Mouse (Mus musculus): ENCODE measurements around the gene Emc10.

Gene Emc10

GRCm38 (mm10) chr7:44525126-44525832 lies 28.9 kb upstream of the Emc10 start:
- peak; percentile 41 for DNase-seq

GRCm38 (mm10) chr7:44524502-44524901 lies 28.2 kb upstream of the Emc10 start, which contains the start of gene Mybpc2:
Gene Mybpc2, minus strand, starts transcription at chr7:44524656.
- no peak for DNase-seq

- no peak for DNase-seq
Measured at GRCm38 (mm10) chr7:44523056-44523455, 26.7 kb upstream of the Emc10 start.

GRCm38 (mm10) chr7:44521710-44522109 lies 25.4 kb upstream of the Emc10 start:
- DNase-seq = no peak

GRCm38 (mm10) chr7:44520990-44521389 lies 24.7 kb upstream of the Emc10 start:
- DNase-seq = no peak

GRCm38 (mm10) chr7:44519240-44519913 lies 23.0 kb upstream of the Emc10 start:
- no peak for DNase-seq

GRCm38 (mm10) chr7:44507491-44507890 lies 11.2 kb upstream of the Emc10 start:
- no peak for DNase-seq

GRCm38 (mm10) chr7:44501563-44502115 lies 5.3 kb upstream of the Emc10 start:
- DNase-seq = peak; percentile 65

GRCm38 (mm10) chr7:44500046-44500445 lies 3.7 kb upstream of the Emc10 start:
- DNase-seq = no peak

GRCm38 (mm10) chr7:44498922-44499321 lies 2.6 kb upstream of the Emc10 start:
- no peak for DNase-seq

GRCm38 (mm10) chr7:44497361-44498055 lies 1.2 kb upstream of the Emc10 start:
- no peak for DNase-seq

GRCm38 (mm10) chr7:44496771-44497109 lies 411 bp upstream of the Emc10 start:
- no peak for DNase-seq

GRCm38 (mm10) chr7:44495086-44495485 lies 1.2 kb downstream of the Emc10 start:
- DNase-seq = no peak

GRCm38 (mm10) chr7:44494681-44495080 lies 1.6 kb downstream of the Emc10 start:
- DNase-seq = no peak

- no peak for DNase-seq
Measured at GRCm38 (mm10) chr7:44492166-44492826, 4.0 kb downstream of the Emc10 start.

- DNase-seq = no peak
Measured at GRCm38 (mm10) chr7:44491391-44491790, 4.9 kb downstream of the Emc10 start.

- DNase-seq = no peak
Measured at GRCm38 (mm10) chr7:44490281-44490680, 6.0 kb downstream of the Emc10 start.

- DNase-seq = no peak
Measured at GRCm38 (mm10) chr7:44488545-44488944, 7.8 kb downstream of the Emc10 start.

GRCm38 (mm10) chr7:44487936-44488335 lies 8.4 kb downstream of the Emc10 start:
- DNase-seq = no peak

GRCm38 (mm10) chr7:44486927-44487575 lies 9.3 kb downstream of the Emc10 start:
- no peak for DNase-seq

GRCm38 (mm10) chr7:44485572-44486195 lies 10.6 kb downstream of the Emc10 start:
- no peak for DNase-seq
